Mouse (Mus musculus): ENCODE measurements at regions not wholly inside any gene's neighbourhood (a gene's known extent, or its start where the extent isn't known, plus 50 kb on each side); places are given as distances from the start of the nearest gene placed in this dataset.

DNA sequence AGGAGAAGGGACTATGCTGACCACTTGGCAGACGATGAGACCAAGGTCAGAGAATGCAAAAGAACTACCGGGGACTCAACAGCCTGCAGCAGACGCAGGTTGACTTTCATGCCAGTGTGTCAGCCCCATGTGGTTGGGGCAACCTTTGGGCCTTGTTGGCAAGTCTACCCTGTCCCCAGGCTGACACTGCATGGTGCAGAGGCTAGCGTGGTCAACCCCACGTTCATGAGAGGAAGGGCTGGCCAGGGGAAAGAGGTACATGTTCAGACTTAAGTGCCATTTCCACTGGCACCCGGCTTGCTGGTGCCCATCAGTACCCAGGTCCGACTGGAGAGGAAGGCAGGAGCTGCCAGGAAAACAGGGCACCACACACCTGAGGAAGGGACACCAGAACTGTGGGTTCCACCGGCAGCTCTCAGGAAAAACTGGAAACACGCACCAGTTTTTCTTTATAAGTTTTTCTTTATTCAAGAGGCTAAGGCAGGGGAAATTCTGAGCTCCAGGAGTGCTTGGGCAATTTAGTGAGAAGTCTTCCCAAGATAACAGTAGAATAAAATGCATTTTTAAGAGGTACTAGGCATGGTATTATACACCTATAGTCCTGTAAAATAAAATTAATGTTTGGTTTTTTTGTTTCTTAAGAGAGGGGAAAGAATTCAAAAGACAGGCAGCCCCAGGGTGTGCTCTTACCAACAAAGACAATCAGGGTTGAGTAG is 73.3 kb downstream of the Zfp36l2 start:
- Histone ChIP-seq H3K4me2 (ENCODE audit: low read depth) (no peak overlapping the region), H3ac (ENCODE audit: control insufficient read depth, insufficient read length) (no peak overlapping the region), H3K4me3 (no peak overlapping the region), H3K79me2 (ENCODE audit: control insufficient read depth, insufficient read depth) (no peaks in the 10 kb centered on the region), H3K27me3 (ENCODE audit: control insufficient read depth, insufficient read depth, insufficient read length) (no peaks in the 10 kb centered on the region), H3K36me3 (ENCODE audit: control insufficient read depth, insufficient read depth) (no peaks in the 10 kb centered on the region)
- no peak for TF ChIP-seq POLR2A (IDR thresholded peaks at IDR 0.05; ENCODE audit: insufficient read length, low read depth)
- no peak for TF ChIP-seq MYOG (IDR thresholded peaks at IDR 0.05; ENCODE audit: control insufficient read depth in 1 of 3, insufficient read depth in 1 of 3, insufficient read length in 2 of 3, low read depth in 2 of 3)
- no peak for TF ChIP-seq TCF3 (IDR thresholded peaks at IDR 0.05; ENCODE audit: insufficient read length, low read depth)
- no peak for TF ChIP-seq MYOD1 (IDR thresholded peaks at IDR 0.05; ENCODE audit: control insufficient read depth in 1 of 3, insufficient read length in 2 of 3, low read depth in 2 of 3)
- no peak for TF ChIP-seq USF1 (IDR thresholded peaks at IDR 0.05; ENCODE audit: low read depth)
- TF ChIP-seq SRF (IDR thresholded peaks at IDR 0.05; ENCODE audit: control insufficient read depth, insufficient read length, low read depth) = no peak
- no peak for TF ChIP-seq E2F4 (IDR thresholded peaks at IDR 0.05; ENCODE audit: insufficient read depth)

DNA sequence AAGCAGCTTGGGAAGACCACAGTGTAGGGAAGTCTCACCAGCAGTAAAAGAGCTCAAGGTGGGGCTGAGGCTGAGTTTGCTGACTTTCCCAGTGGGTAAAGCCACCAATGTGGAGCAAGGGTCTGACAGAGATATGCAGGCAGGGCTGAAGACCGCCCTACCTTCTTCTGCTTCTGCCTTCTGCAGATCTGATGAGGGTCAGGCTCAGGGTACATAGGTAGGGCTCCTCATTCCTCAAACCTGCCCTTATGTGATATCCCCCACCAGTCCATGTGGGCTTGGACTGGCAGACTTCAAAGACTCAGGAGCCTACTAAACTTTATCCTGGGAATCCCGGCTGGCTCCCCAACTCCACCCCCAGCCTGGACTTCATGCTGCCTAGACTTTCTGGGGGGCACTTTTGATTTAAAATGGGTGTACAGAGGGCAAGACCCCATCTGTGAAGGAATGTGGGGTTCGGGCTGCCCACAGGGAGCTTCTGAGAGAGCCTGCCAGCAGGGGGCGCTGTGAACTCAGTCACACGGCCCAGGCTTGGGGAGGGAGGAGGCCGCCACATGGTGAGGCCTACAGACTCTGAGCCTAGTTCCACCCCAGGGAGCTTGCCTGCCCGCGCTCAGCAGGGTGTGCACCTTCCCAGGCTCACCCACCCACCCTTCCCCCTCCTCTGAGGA is 74.0 kb downstream of the Zfp36l2 start:
- H3K36me3 ChIP-seq (ENCODE audit: control insufficient read depth, insufficient read depth) = no peaks in the 10 kb centered on the region
- H3K4me3 ChIP-seq = no peak overlapping the region
- H3K27me3 ChIP-seq (ENCODE audit: control insufficient read depth, insufficient read depth, insufficient read length) = no peaks in the 10 kb centered on the region
- H3K4me2 ChIP-seq (ENCODE audit: low read depth) = no peak overlapping the region
- H3K79me2 ChIP-seq (ENCODE audit: control insufficient read depth, insufficient read depth) = no peaks in the 10 kb centered on the region
- TF ChIP-seq MAX (IDR thresholded peaks at IDR 0.05; ENCODE audit: low read depth) (no peak), POLR2A (IDR thresholded peaks at IDR 0.05; ENCODE audit: insufficient read length, low read depth) (no peak), TCF3 (IDR thresholded peaks at IDR 0.05; ENCODE audit: insufficient read length, low read depth) (no peak), MYOD1 (IDR thresholded peaks at IDR 0.05; ENCODE audit: control insufficient read depth in 1 of 3, insufficient read length in 2 of 3, low read depth in 2 of 3) (no peak), E2F4 (IDR thresholded peaks at IDR 0.05; ENCODE audit: insufficient read depth) (no peak), MYOG (IDR thresholded peaks at IDR 0.05; ENCODE audit: control insufficient read depth in 1 of 3, insufficient read depth in 1 of 3, insufficient read length in 2 of 3, low read depth in 2 of 3) (no peak), SRF (IDR thresholded peaks at IDR 0.05; ENCODE audit: control insufficient read depth, insufficient read length, low read depth) (no peak), TCF12 (IDR thresholded peaks at IDR 0.05; ENCODE audit: insufficient read depth, poor library complexity, severe bottlenecking) (no peak), POLR2AphosphoS2 (IDR thresholded peaks at IDR 0.05; ENCODE audit: insufficient read length, low read depth) (no peak), CEBPB (IDR thresholded peaks at IDR 0.05; ENCODE audit: insufficient read depth, poor library complexity, severe bottlenecking) (no peak), REST (IDR thresholded peaks at IDR 0.05; ENCODE audit: insufficient read depth, insufficient read length) (no peak), USF1 (IDR thresholded peaks at IDR 0.05; ENCODE audit: low read depth) (no peak)
- H3ac ChIP-seq (ENCODE audit: control insufficient read depth, insufficient read length) = no peak overlapping the region

DNA sequence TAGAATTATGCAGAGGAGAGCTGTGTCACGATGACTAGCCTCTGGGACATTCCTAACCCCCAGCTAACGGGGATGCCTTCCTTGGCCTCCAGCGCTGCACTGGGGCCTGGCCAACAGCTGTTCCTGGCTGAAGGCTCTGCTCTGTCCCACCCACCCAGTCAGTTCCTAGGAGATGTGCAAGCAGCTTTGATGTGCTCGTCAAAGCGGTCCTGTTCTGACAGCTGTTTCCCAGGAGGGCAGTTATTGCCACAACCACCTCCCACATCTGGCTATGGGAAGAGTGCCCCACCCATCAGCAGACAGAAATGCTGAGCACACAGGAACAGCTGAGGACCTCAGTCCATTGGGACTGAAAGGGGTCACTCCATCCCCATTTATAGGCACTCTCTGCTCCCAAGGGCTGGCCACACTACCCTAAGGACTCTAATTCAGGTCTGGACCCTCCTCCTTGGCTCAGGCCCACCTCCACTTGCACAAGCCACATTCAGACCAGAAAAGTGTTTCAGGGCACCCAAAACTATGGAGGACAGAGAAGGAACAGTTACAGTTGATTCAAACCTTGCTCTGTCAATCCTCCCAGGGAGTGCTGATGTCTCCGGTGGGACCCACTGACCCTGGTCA is 75.2 kb downstream of the Zfp36l2 start:
- peak overlapping the region; percentile 71 for H3K4me2 ChIP-seq (ENCODE audit: low read depth)
- H3K27me3 ChIP-seq (ENCODE audit: control insufficient read depth, insufficient read depth, insufficient read length) = no peaks in the 10 kb centered on the region
- TF ChIP-seq POLR2AphosphoS2 (IDR thresholded peaks at IDR 0.05; ENCODE audit: insufficient read length, low read depth) (no peak), POLR2A (IDR thresholded peaks at IDR 0.05; ENCODE audit: insufficient read length, low read depth) (peak; percentile 39), MAX (IDR thresholded peaks at IDR 0.05; ENCODE audit: low read depth) (no peak), MYOD1 (IDR thresholded peaks at IDR 0.05; ENCODE audit: control insufficient read depth in 1 of 3, insufficient read length in 2 of 3, low read depth in 2 of 3) (peak in 2 of 3 experiments; percentile 96 to 97), USF1 (IDR thresholded peaks at IDR 0.05; ENCODE audit: low read depth) (no peak), TCF3 (IDR thresholded peaks at IDR 0.05; ENCODE audit: insufficient read length, low read depth) (peak; percentile 56), MYOG (IDR thresholded peaks at IDR 0.05; ENCODE audit: control insufficient read depth in 1 of 3, insufficient read depth in 1 of 3, insufficient read length in 2 of 3, low read depth in 2 of 3) (peak; percentile 23 to 96 (median 90)), TCF12 (IDR thresholded peaks at IDR 0.05; ENCODE audit: insufficient read depth, poor library complexity, severe bottlenecking) (peak; percentile 84), REST (IDR thresholded peaks at IDR 0.05; ENCODE audit: insufficient read depth, insufficient read length) (no peak), E2F4 (IDR thresholded peaks at IDR 0.05; ENCODE audit: insufficient read depth) (no peak), SRF (IDR thresholded peaks at IDR 0.05; ENCODE audit: control insufficient read depth, insufficient read length, low read depth) (peak; percentile 5), CEBPB (IDR thresholded peaks at IDR 0.05; ENCODE audit: insufficient read depth, poor library complexity, severe bottlenecking) (0 out of 2 replicates have a peak, but pooled peaks have one; percentile 64)
- no peaks in the 10 kb centered on the region for H3K79me2 ChIP-seq (ENCODE audit: control insufficient read depth, insufficient read depth)
- H3K36me3 ChIP-seq (ENCODE audit: control insufficient read depth, insufficient read depth) = no peaks in the 10 kb centered on the region
- H3K4me3 ChIP-seq = no peak overlapping the region
- no peak overlapping the region for H3ac ChIP-seq (ENCODE audit: control insufficient read depth, insufficient read length)

DNA sequence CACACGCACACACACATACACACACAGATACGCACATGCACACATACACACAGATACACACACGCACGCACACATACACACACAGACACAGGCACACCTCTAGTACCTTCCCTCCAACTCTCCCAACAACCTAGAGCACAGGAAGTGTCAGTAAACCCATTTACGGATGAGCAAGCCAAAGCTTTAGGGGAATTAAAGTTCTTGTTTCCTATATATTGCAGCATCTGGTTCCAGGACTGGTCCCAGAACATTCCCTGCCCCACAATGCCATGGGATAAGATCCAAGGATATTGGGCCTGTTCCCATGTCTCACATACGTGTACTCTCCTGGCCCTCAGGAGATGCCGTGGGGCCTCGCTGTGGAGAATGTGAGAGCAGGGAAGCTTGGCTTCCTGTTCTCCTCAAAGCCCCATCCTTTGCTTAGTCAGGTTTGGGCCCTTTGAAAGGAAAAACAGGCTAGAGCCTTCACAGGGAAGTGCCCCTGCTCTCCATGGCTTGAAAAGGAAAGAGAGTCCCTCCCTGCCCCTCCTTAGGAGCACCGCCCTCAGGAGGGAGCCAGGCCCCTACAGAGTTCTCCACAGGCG is 75.9 kb downstream of the Zfp36l2 start:
- Histone ChIP-seq H3K4me3 (no peak overlapping the region), H3K27me3 (ENCODE audit: control insufficient read depth, insufficient read depth, insufficient read length) (no peaks in the 10 kb centered on the region), H3K79me2 (ENCODE audit: control insufficient read depth, insufficient read depth) (no peaks in the 10 kb centered on the region), H3ac (ENCODE audit: control insufficient read depth, insufficient read length) (no peak overlapping the region), H3K36me3 (ENCODE audit: control insufficient read depth, insufficient read depth) (no peaks in the 10 kb centered on the region), H3K4me2 (ENCODE audit: low read depth) (peak overlapping the region; percentile 71)
- TF ChIP-seq POLR2AphosphoS2 (IDR thresholded peaks at IDR 0.05; ENCODE audit: insufficient read length, low read depth) (no peak), POLR2A (IDR thresholded peaks at IDR 0.05; ENCODE audit: insufficient read length, low read depth) (no peak), TCF3 (IDR thresholded peaks at IDR 0.05; ENCODE audit: insufficient read length, low read depth) (no peak), USF1 (IDR thresholded peaks at IDR 0.05; ENCODE audit: low read depth) (no peak), MYOG (IDR thresholded peaks at IDR 0.05; ENCODE audit: control insufficient read depth in 1 of 3, insufficient read depth in 1 of 3, insufficient read length in 2 of 3, low read depth in 2 of 3) (no peak), REST (IDR thresholded peaks at IDR 0.05; ENCODE audit: insufficient read depth, insufficient read length) (no peak), MYOD1 (IDR thresholded peaks at IDR 0.05; ENCODE audit: control insufficient read depth in 1 of 3, insufficient read length in 2 of 3, low read depth in 2 of 3) (no peak), MAX (IDR thresholded peaks at IDR 0.05; ENCODE audit: low read depth) (no peak), TCF12 (IDR thresholded peaks at IDR 0.05; ENCODE audit: insufficient read depth, poor library complexity, severe bottlenecking) (no peak), E2F4 (IDR thresholded peaks at IDR 0.05; ENCODE audit: insufficient read depth) (no peak), CEBPB (IDR thresholded peaks at IDR 0.05; ENCODE audit: insufficient read depth, poor library complexity, severe bottlenecking) (no peak), SRF (IDR thresholded peaks at IDR 0.05; ENCODE audit: control insufficient read depth, insufficient read length, low read depth) (no peak)
